Comparison of ENCODE assay signal across 13 mouse cellular contexts in genomic region chr4:130838585-130838984, GRCm38 (mm10). TPM values are rescaled to one million over a fixed set of nuclear protein-coding genes. Genes with fewer than 3 reads are reported as not detected.
DNase-seq lines count a peak whose midpoint lies in the region; ATAC-seq lines count a peak whose summit lies in the region.
"Had no signal": no experiment of that assay in that cellular context is flagged by ENCODE, and none has a peak within 500 bp of the region (broad histone marks: within the 10 kb centered on the region; RNA-seq: fewer than 3 reads in every experiment).

No protein-coding gene starts in this region.

- H3K27me3 ChIP-seq in embryonic facial prominence, embryonic 13.5 days = 0 out of 2 replicates have a peak, but pooled peaks cover 9% of the 10 kb centered on the region
- no peaks in the 10 kb centered on the region; the same call in 1 of the 2 replicates for H3K27me3 ChIP-seq in limb, embryonic 12.5 days

- intact Hi-C loops in gastrocnemius, postnatal 14 days (cut with DNase I; ENCODE audit: low total_unique reads) = no loop called here

- H3K4me2 ChIP-seq in embryonic facial prominence, embryonic 13.5 days = peak overlapping the region; percentile 15; the same call in 1 of the 2 replicates
- peak overlapping the region; percentile 21; the same call in 1 of the 2 replicates for H3K4me2 ChIP-seq in limb, embryonic 12.5 days
- H3K4me2 ChIP-seq: liver, embryonic 15.5 days had no signal

- H3K9ac ChIP-seq in embryonic facial prominence, embryonic 13.5 days = peak overlapping the region; percentile 32; the same call in 1 of the 2 replicates
- H3K9ac ChIP-seq in limb, embryonic 12.5 days (replicated peaks) = no peak overlapping the region
- H3K9ac ChIP-seq: forebrain, postnatal 0 days; liver, embryonic 15.5 days had no signal

- no peaks in the 10 kb centered on the region for H3K36me3 ChIP-seq in embryonic facial prominence, embryonic 13.5 days
- no peaks in the 10 kb centered on the region for H3K36me3 ChIP-seq in limb, embryonic 12.5 days
- H3K36me3 ChIP-seq: liver, embryonic 15.5 days had no signal

- H3K9me3 ChIP-seq in embryonic facial prominence, embryonic 13.5 days = no peaks in the 10 kb centered on the region
- H3K9me3 ChIP-seq in limb, embryonic 12.5 days = no peaks in the 10 kb centered on the region
- H3K9me3 ChIP-seq: liver, embryonic 15.5 days had no signal

- peaks cover 60% of the 10 kb centered on the region for H3K4me1 ChIP-seq in embryonic facial prominence, embryonic 13.5 days
- peaks cover 56% of the 10 kb centered on the region for H3K4me1 ChIP-seq in limb, embryonic 12.5 days (replicated peaks)
- H3K4me1 ChIP-seq: liver, embryonic 15.5 days had no signal

- ATAC-seq in embryonic facial prominence, embryonic 13.5 days (ENCODE audit: insufficient number of reproducible peaks, insufficient read depth, low FRiP score, low TSS enrichment, low read depth) = no peak
- ATAC-seq in limb, embryonic 12.5 days (ENCODE audit: insufficient number of reproducible peaks, insufficient read depth, low FRiP score, low TSS enrichment, low read depth) = no peak
- ATAC-seq: activated CD4-positive, CD25-positive, alpha-beta regulatory T cell, adult 4 months; CD4-positive, CD25-positive, alpha-beta regulatory T cell, adult 4 months; forebrain, postnatal 0 days had no signal

- peak; percentile 34 for DNase-seq in gastrocnemius, postnatal 14 days
- DNase-seq in gastrocnemius, adult 18-20 months (ENCODE audit: low spot score) = no peak
- DNase-seq in 3T3-L1 (ENCODE audit: low read depth, low spot score) = peak; percentile 37
- no peak for DNase-seq in cerebellum, adult 9-11 months
- no peak for DNase-seq in right cerebral cortex, postnatal 36 days (ENCODE audit: low spot score in 2 of 2)
- DNase-seq in testis, postnatal 10 days (ENCODE audit: low spot score) = no peak
- DNase-seq: cerebellum, adult 2 months; forebrain, postnatal 0 days had no signal

- H3K4me3 ChIP-seq in embryonic facial prominence, embryonic 13.5 days = no peak overlapping the region
- no peak overlapping the region for H3K4me3 ChIP-seq in limb, embryonic 12.5 days (replicated peaks)
- H3K4me3 ChIP-seq: liver, embryonic 15.5 days had no signal

- H3K27ac ChIP-seq in embryonic facial prominence, embryonic 13.5 days = peak overlapping the region; percentile 55
- peak overlapping the region; percentile 59; the same call in 1 of the 2 replicates for H3K27ac ChIP-seq in limb, embryonic 12.5 days
- H3K27ac ChIP-seq: liver, embryonic 15.5 days had no signal

- WGBS in embryonic facial prominence, embryonic 13.5 days = 20% methylated on average over 11 of the region's 11 CpGs
- 20% methylated on average over 11 of the region's 11 CpGs for WGBS in limb, embryonic 12.5 days

RNA-seq across cellular contexts. Expression of gene Sdc3, which starts 46.2 kb away (rescaled TPM):
- total RNA-seq in gastrocnemius, postnatal 14 days (2021) = 10 to 100 TPM; 23.3 to 25.2 TPM
- total RNA-seq in gastrocnemius, adult 18-20 months (2021) = 10 to 100 TPM; 10.3 to 10.4 TPM
- polyA plus RNA-seq in embryonic facial prominence, embryonic 13.5 days (2015; fragmentation: Nextera tagmentation; extraction: Ambion mirVana) = 32.7 and 34.6 TPM in 2 replicates
- polyA plus RNA-seq in limb, embryonic 12.5 days (2016; fragmentation: Nextera tagmentation; extraction: Ambion mirVana) = 30.6 and 42.1 TPM in 2 replicates

Comparison
In these comparisons a context has a peak if more than half of its experiments do, and no peak if none do; other contexts are left out.
1. DNase-seq: peak in gastrocnemius, postnatal 14 days (single experiment) and 3T3-L1 (single experiment); none in gastrocnemius, adult 18-20 months (single experiment), cerebellum, adult 9-11 months (single experiment), right cerebral cortex, postnatal 36 days (0 of 2) and testis, postnatal 10 days (single experiment).